Mouse (Mus musculus) myocyte (in vitro differentiated cells): ENCODE results near the gene Hcn2.

Experiments
- CEBPB ChIP-seq: IDR thresholded peaks from 2 replicates; pipeline ENCODE4 v1.6.1; 2011; ENCODE audit warnings: mild to moderate bottlenecking, moderate library complexity; ENCODE audit not compliant: poor library complexity, insufficient read depth, severe bottlenecking
- E2F4 ChIP-seq: IDR thresholded peaks from one replicate; pipeline ENCODE4 v1.6.1; 2011; ENCODE audit warnings: mild to moderate bottlenecking, control low read depth, moderate library complexity; ENCODE audit not compliant: insufficient read depth
- MAX ChIP-seq: IDR thresholded peaks from one replicate; pipeline ENCODE4 v1.6.1; 2011; ENCODE audit warnings: low read depth, mild to moderate bottlenecking, control low read depth
- MYOD1 ChIP-seq, 3 experiments: IDR thresholded peaks; one replicate each; pipeline ENCODE4 v1.6.1; 2011; ENCODE audit warnings: control low read depth in 2 of 3, low read depth in 2 of 3, mild to moderate bottlenecking in 2 of 3, moderate library complexity in 1 of 3; ENCODE audit not compliant: insufficient read length in 2 of 3, control insufficient read depth in 1 of 3
- POLR2A ChIP-seq: IDR thresholded peaks from one replicate; pipeline ENCODE4 v1.6.1; 2011; ENCODE audit warnings: low read depth, mild to moderate bottlenecking, control low read depth, moderate library complexity; ENCODE audit not compliant: insufficient read length
- SRF ChIP-seq: IDR thresholded peaks from one replicate; pipeline ENCODE4 v1.6.1; 2011; ENCODE audit warnings: low read depth; ENCODE audit not compliant: control insufficient read depth, insufficient read length
- TCF12 ChIP-seq: IDR thresholded peaks from one replicate; pipeline ENCODE4 v1.6.1; 2011; ENCODE audit warnings: mild to moderate bottlenecking, control low read depth; ENCODE audit not compliant: poor library complexity, insufficient read depth, severe bottlenecking
- TCF3 ChIP-seq: IDR thresholded peaks from one replicate; pipeline ENCODE4 v1.6.1; 2011; ENCODE audit warnings: low read depth, control low read depth; ENCODE audit not compliant: insufficient read length
- USF1 ChIP-seq: IDR thresholded peaks from one replicate; pipeline ENCODE4 v1.6.1; 2011; ENCODE audit warnings: low read depth, mild to moderate bottlenecking, control low read depth, moderate library complexity

GRCm38 (mm10) chr10:79774486-79775279 lies 58.2 kb downstream of the Hcn2 start:
- TF ChIP-seq MAX (no peak), TCF12 (no peak), E2F4 (no peak), USF1 (no peak), POLR2A (no peak), TCF3 (no peak), SRF (no peak), CEBPB (no peak), MYOD1 (IDR thresholded peaks at IDR 0.05; ENCODE audit: control insufficient read depth in 1 of 3, insufficient read length in 2 of 3, low read depth in 2 of 3) (no peak)
